Mouse (Mus musculus): ENCODE measurements around the gene Ifi27l2b. TPM values are rescaled to one million over a fixed set of nuclear protein-coding genes. Genes with fewer than 3 reads are reported as not detected.

The Ifi27l2b gene
- polyA plus RNA-seq (2012; rRNA removed) = 45.5 and 67.7 TPM in 2 replicates

DNA sequence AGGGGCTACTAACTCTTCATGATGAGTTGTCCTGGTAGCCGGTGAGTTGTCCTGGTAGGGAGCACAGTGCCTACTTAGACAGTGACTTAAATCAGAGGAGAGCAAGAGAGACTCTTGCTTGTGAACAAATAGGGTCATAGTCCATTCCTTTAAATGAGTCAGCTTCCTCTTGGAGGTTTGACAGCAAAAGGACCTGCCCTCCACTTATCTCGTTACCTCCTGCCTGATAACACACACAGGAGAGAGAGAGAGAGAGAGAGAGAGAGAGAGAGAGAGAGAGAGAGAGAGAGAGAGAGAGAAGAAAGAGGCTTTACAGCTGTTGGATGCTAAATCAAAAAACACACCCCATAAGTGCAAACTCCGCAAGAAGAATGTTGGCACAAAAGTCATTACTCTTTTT lies at the start of gene Ifi27l2b:
Gene Ifi27l2b, minus strand, starts transcription at position 84 of the 400 bp plus-strand sequence.

DNA sequence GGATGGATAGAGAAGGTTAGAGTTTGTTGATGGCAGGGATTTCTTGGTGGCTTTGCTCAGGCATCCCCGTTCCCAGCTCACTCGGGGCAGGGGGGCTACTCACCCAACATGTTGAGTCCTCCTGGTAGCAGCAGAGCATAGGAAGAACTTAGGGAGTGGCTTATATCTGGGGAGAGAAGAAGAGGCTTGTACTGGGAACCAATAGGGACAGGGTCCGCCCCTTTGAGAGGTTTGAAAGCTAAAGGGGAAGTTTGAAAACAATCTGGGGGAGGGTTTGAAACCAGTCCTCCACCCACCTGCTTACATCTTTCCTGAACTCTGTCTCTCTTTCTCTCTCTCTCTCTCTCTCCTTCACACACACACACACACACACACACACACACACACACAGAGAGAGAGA lies 13.5 kb downstream of the Ifi27l2b start, which contains the start of gene Ifi27l2a:
Gene Ifi27l2a, minus strand, starts transcription at position 157 of the 400 bp plus-strand sequence.

DNA sequence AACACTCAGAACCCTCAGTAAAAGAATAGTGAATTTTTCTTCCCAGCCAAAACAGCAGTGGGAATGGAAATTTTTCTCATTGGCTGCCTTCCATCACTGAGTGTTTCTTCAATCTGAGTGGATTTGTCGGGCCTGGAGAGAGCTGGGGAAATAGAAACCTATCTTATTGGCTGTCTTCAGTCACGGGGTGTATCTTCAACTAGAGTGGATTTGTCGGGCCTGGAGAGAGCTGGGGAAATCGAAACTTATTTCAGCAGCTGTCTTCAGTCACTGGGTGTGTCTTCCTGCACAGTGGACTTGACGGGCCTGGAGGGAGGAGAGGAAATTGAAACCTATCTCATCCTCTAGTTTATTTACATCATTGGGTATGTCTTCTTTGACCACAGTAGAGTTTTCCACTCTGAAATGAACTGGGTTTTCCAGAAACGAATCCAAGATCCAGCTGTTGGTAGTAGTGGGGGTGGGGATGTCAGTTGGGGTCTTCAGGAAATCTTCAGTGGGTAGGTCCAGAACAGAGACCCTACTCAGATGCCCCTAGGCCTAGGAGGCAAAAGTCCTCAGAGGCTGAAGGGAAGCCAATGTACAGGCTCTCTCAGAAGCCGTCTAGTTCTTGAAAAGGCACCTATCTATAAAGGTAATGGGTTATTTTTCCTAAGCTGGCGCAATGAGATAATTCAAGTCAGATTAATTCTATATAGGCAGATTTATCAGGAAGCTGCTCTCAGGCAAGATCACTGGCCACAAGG lies 22.9 kb downstream of the Ifi27l2b start, which contains the start of gene Ifi27:
Gene Ifi27, plus strand, starts transcription at position 226 of the 746 bp plus-strand sequence.

DNA sequence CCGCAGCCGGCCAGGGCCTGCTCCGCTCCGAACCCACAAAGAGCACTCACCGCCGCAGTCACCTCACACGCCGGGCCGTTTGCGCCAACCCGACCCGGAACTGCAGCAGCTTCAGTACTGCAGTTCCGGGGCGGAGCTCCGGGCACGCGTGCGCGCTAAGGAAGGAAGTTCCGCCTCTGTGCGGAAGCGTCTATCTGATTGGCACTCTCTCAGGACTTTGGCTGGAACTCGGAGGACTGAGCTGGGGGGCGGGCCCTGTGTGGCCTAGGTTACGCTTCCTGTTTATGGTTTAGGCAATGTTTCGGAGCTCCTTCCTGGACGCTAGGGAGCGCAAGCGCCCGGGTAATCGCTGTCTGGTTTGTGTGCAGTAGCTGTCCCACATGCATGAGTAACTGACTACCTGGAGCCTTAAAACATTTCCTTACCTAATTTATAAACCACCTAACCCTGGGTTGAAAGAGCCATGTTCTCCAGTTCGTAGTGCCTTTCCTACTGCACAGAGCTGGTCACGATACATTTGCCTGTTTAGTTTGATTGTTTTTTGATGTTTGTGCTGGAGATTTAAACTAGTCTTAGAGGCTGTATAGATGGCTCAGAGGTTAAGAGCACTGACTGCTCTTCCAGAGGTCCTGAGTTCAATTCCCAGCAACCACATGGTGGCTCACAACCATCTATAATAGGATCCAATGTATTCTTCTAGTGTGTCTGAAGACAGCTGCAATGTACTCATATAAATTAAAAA lies 31.1 kb downstream of the Ifi27l2b start, which contains the start of gene Ddx24:
Gene Ddx24, minus strand, starts transcription at position 102 of the 742 bp plus-strand sequence.

DNA sequence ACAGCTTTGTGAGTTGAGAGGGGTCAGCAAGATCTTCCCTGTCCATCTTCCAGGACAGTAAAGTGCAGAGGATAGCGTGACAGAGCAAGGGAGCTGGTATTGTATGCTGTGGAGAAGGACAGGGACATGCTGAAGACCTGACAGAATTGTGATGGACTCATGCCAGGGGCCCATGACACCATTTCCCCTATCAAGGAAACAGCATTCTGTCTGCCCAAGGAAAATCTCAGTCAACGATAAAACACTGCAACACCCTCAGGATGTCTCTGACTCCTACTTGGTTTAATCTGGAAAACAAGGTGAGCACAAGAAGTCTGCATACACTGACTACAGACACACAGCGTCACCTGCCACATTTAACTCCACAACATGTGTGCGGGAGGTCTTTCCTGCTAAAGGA lies 49.3 kb downstream of the Ifi27l2b start, which contains the start of gene 9330161L09Rik:
Gene 9330161L09Rik, minus strand, starts transcription at position 101 of the 400 bp plus-strand sequence.

Other genes starting within 250 kb of the Ifi27l2b start
- gene Prima1, start 215.1 kb downstream of the Ifi27l2b start, polyA plus RNA-seq (2012; rRNA removed) = 15.3 and 17.3 TPM in 2 replicates
- not detected in 2 replicates for gene Fam181a, start 146.2 kb downstream of the Ifi27l2b start, polyA plus RNA-seq (2012; rRNA removed)
- 49.2 and 78.4 TPM in 2 replicates for gene Asb2, start 101.2 kb downstream of the Ifi27l2b start, polyA plus RNA-seq (2012; rRNA removed)
- gene Otub2, start 68.5 kb downstream of the Ifi27l2b start, polyA plus RNA-seq (2012; rRNA removed) = 4.4 and 5.7 TPM in 2 replicates
- gene 9330161L09Rik, start 49.4 kb downstream of the Ifi27l2b start, polyA plus RNA-seq (2012; rRNA removed) = 0.30 and 0.44 TPM in 2 replicates
- gene Ddx24, start 31.4 kb downstream of the Ifi27l2b start, polyA plus RNA-seq (2012; rRNA removed) = 8.1 and 10.2 TPM in 2 replicates
- 205 and 246 TPM in 2 replicates for gene Ifi27, start 23.0 kb downstream of the Ifi27l2b start, polyA plus RNA-seq (2012; rRNA removed)
- gene Ifi27l2a, start 13.5 kb downstream of the Ifi27l2b start, polyA plus RNA-seq (2012; rRNA removed) = 250 and 292 TPM in 2 replicates
- 0.06 and 0.09 TPM in 2 replicates for gene Ppp4r4, start 75.1 kb upstream of the Ifi27l2b start, polyA plus RNA-seq (2012; rRNA removed)
- not detected in 2 replicates for gene Serpina10, start 174.2 kb upstream of the Ifi27l2b start, polyA plus RNA-seq (2012; rRNA removed)
- not detected in 2 replicates for gene Serpina6, start 200.0 kb upstream of the Ifi27l2b start, polyA plus RNA-seq (2012; rRNA removed)
- gene Serpina16, start 218.9 kb upstream of the Ifi27l2b start, polyA plus RNA-seq (2012; rRNA removed) = 0.42 TPM in 1 of 2 replicates, not detected in the other
- 0.72 TPM in 1 of 2 replicates, not detected in the other for gene Serpina1f, start 238.3 kb upstream of the Ifi27l2b start, polyA plus RNA-seq (2012; rRNA removed)

Measured in stomach, adult 2 months (tissue).